Mouse (Mus musculus): ENCODE measurements around the gene Zfp609.

DNA sequence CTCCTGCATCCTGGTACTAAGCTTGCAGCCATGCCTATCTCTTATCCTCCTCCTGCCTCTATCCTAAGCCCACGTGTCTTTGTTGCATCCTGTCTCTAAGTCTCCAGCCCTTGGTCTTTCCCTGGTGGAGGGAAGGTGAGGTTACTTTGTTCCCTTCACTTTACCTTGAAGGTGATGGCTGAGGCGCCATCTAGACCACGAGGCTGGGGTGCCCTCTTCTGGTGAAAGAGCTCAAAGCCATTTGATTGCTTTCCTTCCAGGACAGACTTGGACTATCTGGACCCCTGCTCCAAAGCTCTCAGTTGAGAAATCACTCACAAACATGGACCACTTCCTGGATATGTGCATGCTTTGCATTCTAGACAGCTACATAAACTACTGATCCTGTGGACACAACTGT is 163.2 kb downstream of the Zfp609 start:
- TF ChIP-seq CTCF (conservative IDR thresholded peaks at IDR 0.05; ENCODE audit: low read length) (peak; percentile 27), POU5F1 (IDR thresholded peaks at IDR 0.05; ENCODE audit: borderline replicate concordance, low read length) (no peak), NANOG (IDR thresholded peaks at IDR 0.05; ENCODE audit: borderline replicate concordance, low read length) (no peak)
